Mouse (Mus musculus): ENCODE measurements around the gene Eif5a. TPM values are rescaled to one million over a fixed set of nuclear protein-coding genes. Genes with fewer than 3 reads are reported as not detected.

Eif5a gene
- total RNA-seq (2012; rRNA removed) (1,419 and 1,651 TPM in 2 replicates), total RNA-seq (2014; rRNA removed) (2,535 and 2,729 TPM in 2 replicates), polyA plus RNA-seq (2012; ENCODE audit: insufficient read length, low read depth) (3,314 and 3,421 TPM in 2 replicates)

- Histone ChIP-seq H3K27me3 (replicated peaks) (no peaks in the 10 kb centered on the region), H3K4me3 (replicated peaks in 1 of 3; ENCODE audit: low read depth in 2 of 3, low read length in 2 of 3, poor library complexity in 1 of 3) (peak within 1 kb of the TSS; percentile 90 to 99 (median 95)), H3K4me2 (ENCODE audit: insufficient read depth, low read depth, poor library complexity, severe bottlenecking) (peak within 1 kb of the TSS; percentile 94), H3K79me2 (replicated peaks; ENCODE audit: control insufficient read depth, extremely low read depth, insufficient read depth, poor library complexity, severe bottlenecking) (peaks cover 47% of the 10 kb centered on the region), H3K36me3 (replicated peaks in 1 of 2; ENCODE audit: control insufficient read depth in 1 of 2, insufficient read depth in 1 of 2, low read length in 1 of 2) (peaks cover 26 to 31% of the 10 kb centered on the region in 2 experiments), H3K9ac (ENCODE audit: insufficient read depth, low read depth) (peak within 1 kb of the TSS; percentile 97), H3K9me3 (replicated peaks; ENCODE audit: low read length) (no peaks in the 10 kb centered on the region), H3K4me1 (ENCODE audit: control insufficient read depth in 1 of 2, insufficient read depth in 2 of 2) (peaks cover 10 to 41% of the 10 kb centered on the region in 2 experiments), H3K27ac (ENCODE audit: insufficient read depth, low read depth) (peak within 1 kb of the TSS; percentile 94)
- dilution Hi-C loops (cut with MboI; ENCODE audit: extremely low pct_ligation_motif_present, extremely low pct_unique_long_range_greater_than_20kb, low sequenced_read_pairs) (no loop called here), in situ Hi-C loops (cut with MboI; ENCODE audit: low pct_ligation_motif_present, low pct_unique_long_range_greater_than_20kb, low sequenced_read_pairs) (no loop called here)
- peak; percentile 100 for DNase-seq (ENCODE audit: extremely low read depth)
- TF ChIP-seq TCF12 (IDR thresholded peaks at IDR 0.05; ENCODE audit: low read depth, low read length) (peak; percentile 85), ZKSCAN1 (IDR thresholded peaks at IDR 0.05; ENCODE audit: borderline replicate concordance, low read depth, low read length) (no peak), MAZ (IDR thresholded peaks at IDR 0.05; ENCODE audit: low read depth, low read length) (peak; percentile 88), RAD21 (IDR thresholded peaks at IDR 0.05; ENCODE audit: low read depth, low read length) (no peak; the same call in 1 of the 2 replicates), TBP (conservative IDR thresholded peaks at IDR 0.05; ENCODE audit: low read depth, low read length) (peak; percentile 93), MAX (IDR thresholded peaks at IDR 0.05; ENCODE audit: low read length) (peak; percentile 99), ELF1 (IDR thresholded peaks at IDR 0.05; ENCODE audit: low read depth, low read length) (peak; percentile 87), UBTF (IDR thresholded peaks at IDR 0.05; ENCODE audit: low read depth, low read length) (peak; percentile 68; the same call in 1 of the 2 replicates), ZC3H11A (IDR thresholded peaks at IDR 0.05; ENCODE audit: low read depth, low read length) (no peak), RCOR1 (conservative IDR thresholded peaks at IDR 0.05; ENCODE audit: low read depth, low read length) (peak; percentile 93), BHLHE40 (IDR thresholded peaks at IDR 0.05; ENCODE audit: low read depth, low read length) (peak; percentile 99), SIN3A (IDR thresholded peaks at IDR 0.05; ENCODE audit: low read length) (peak; percentile 98), GABPA (IDR thresholded peaks at IDR 0.05; ENCODE audit: insufficient replicate concordance, low read depth, low read length) (no peak), JUND (conservative IDR thresholded peaks at IDR 0.05; ENCODE audit: low read depth, low read length) (no peak), SMC3 (IDR thresholded peaks at IDR 0.05; ENCODE audit: low read depth, low read length) (peak; percentile 37; the same call in 1 of the 2 replicates), KAT2A (IDR thresholded peaks at IDR 0.05; ENCODE audit: insufficient replicate concordance, low read length) (0 out of 2 replicates have a peak, but pooled peaks have one; percentile 74), CHD1 (IDR thresholded peaks at IDR 0.05; ENCODE audit: low read depth, low read length) (no peak; the same call in 1 of the 2 replicates), EP300 (IDR thresholded peaks at IDR 0.05; ENCODE audit: low read length) (no peak), MXI1 (IDR thresholded peaks at IDR 0.05; ENCODE audit: low read depth, low read length) (peak; percentile 99), POLR2AphosphoS2 (IDR thresholded peaks at IDR 0.05; ENCODE audit: low read depth, low read length) (peak; percentile 99), NRF1 (IDR thresholded peaks at IDR 0.05; ENCODE audit: low read depth, low read length) (peak; percentile 85), CHD2 (IDR thresholded peaks at IDR 0.05; ENCODE audit: low read length) (no peak), IRF4 (IDR thresholded peaks at IDR 0.05; ENCODE audit: low read depth, low read length) (peak; percentile 18; the same call in 1 of the 2 replicates), CTCF (conservative IDR thresholded peaks at IDR 0.05 in 1 of 2, IDR thresholded peaks at IDR 0.05 in 1 of 2; ENCODE audit: low read depth in 2 of 2, low read length in 2 of 2) (peak; percentile 20 to 72; a peak in 3 of 4 replicates), ETS1 (conservative IDR thresholded peaks at IDR 0.05; ENCODE audit: low read depth, low read length) (peak; percentile 60), NELFE (IDR thresholded peaks at IDR 0.05; ENCODE audit: low read depth, low read length) (peak; percentile 99), POLR2A (IDR thresholded peaks at IDR 0.05; ENCODE audit: low read depth, low read length) (peak; percentile 98), MEF2A (IDR thresholded peaks at IDR 0.05; ENCODE audit: borderline replicate concordance, low read depth, low read length) (peak; percentile 84), ZNF384 (IDR thresholded peaks at IDR 0.05; ENCODE audit: low read depth, low read length) (peak; percentile 100), MYC (IDR thresholded peaks at IDR 0.05; ENCODE audit: low read depth, low read length) (peak; percentile 100), ZMIZ1 (IDR thresholded peaks at IDR 0.05; ENCODE audit: low read depth, low read length) (peak; percentile 97), HCFC1 (IDR thresholded peaks at IDR 0.05; ENCODE audit: low read depth, low read length) (peak; percentile 76), PAX5 (IDR thresholded peaks at IDR 0.05; ENCODE audit: low read length) (no peak), USF2 (conservative IDR thresholded peaks at IDR 0.05; ENCODE audit: low read depth, low read length) (peak; percentile 92), JUN (IDR thresholded peaks at IDR 0.05; ENCODE audit: insufficient read depth, low read depth, low read length) (peak; percentile 38; the same call in 1 of the 2 replicates), MAFK (IDR thresholded peaks at IDR 0.05; ENCODE audit: insufficient replicate concordance, low read length) (no peak), USF1 (IDR thresholded peaks at IDR 0.05; ENCODE audit: low read depth, low read length) (peak; percentile 94)
Measured at GRCm38 (mm10) chr11:69921114-69922011, at the start of gene Eif5a. Eif5a (minus strand) TSS chr11:69921958.
